Mouse (Mus musculus) gastrocnemius, postnatal 14 days (tissue): Measurements from ENCODE around the gene Klhl10. TPM values are rescaled to one million over a fixed set of nuclear protein-coding genes. Genes with fewer than 3 reads are reported as not detected.

Experiments
- DNase-seq: peaks from one replicate; pipeline ENCODE4 v3.0.0; 2021; ENCODE audit warnings: mixed read lengths
- intact Hi-C: fragments of 180-260 bp; cut with DNase I; formaldehyde crosslinking; loops from one replicate; pipeline ENCODE4 v1.15.1; 2025; ENCODE audit warnings: low total_unique reads
- microRNA-seq, 2 experiments: library from miRNA; unstranded; fragments of <30 nt; microRNA quantifications; one replicate each; pipeline ENCODE4 v1.2.0; 2021
- total RNA-seq, 2 experiments: library from RNA; stranded (reverse); gene quantifications; 2 replicates each; pipeline ENCODE4 v1.2.3; 2021

The Klhl10 gene
- total RNA-seq, 2 experiments from 2014 or later = 0.33 to 0.43 TPM

DNA sequence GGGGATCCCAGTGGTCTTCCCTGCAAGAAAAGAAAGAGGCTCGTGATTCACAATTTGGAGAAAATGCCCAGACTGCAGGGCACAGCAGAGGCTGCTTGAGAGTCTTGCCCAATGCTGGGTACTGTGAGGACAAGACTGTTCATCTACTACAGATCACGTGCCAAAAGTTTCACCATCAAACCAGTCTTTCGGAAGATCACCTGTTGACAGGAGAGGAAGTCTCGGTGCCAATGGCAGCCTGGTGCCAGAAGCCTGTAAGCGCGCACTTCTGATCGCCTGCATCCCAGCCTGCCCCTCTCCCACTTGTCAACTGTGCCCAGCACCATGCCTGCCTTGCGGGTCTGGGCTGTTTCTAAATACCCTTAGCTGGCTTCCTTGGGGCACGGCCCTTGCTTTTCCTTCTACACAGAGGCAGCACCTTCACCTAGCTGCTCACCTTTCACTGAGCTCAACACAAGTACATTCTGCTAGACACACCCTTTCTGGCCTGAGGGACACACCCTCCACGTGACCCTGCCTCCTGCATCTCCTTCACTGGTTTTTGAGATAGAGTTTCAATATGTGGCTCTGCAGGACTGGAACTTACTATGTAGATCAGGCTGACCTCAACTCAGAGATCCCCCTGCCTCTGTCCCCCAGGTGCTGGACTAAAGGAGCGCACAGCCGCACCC lies 63.4 kb downstream of the Klhl10 start:
- DNase-seq = no peak
- intact Hi-C loops = no loop called here

DNA sequence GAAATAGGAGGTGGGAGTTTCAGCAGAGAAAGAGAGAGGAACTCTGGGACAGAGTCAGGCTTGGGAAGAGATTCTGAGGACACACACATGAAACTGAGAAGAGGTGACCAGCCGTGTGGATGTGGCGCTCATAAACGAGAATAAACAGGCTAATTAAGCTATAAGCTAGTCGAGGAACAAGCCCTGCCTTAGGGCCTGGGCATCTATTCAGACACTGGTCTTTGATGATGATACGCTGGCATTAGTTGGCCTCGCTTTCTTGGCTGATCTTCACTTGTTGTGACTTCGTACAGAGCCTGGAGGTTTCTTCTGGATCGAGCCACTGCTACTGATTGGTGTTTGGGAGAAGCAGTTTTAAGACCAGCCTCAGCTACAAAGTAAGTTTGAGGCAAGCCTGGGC lies 64.3 kb downstream of the Klhl10 start:
- DNase-seq = no peak
- intact Hi-C loops = no loop called here

Small RNA genes within 50 kb of the gene (microRNA-seq; reads per million reads assigned to microRNA genes)
- 0 reads per million in 2 experiments for gene Gm27374
- 0 reads per million in 2 experiments for gene Mir7116

Other genes with a start within 250 kb of the Klhl10 start
- gene Krt9, start 248.7 kb upstream of the Klhl10 start, total RNA-seq = not detected
- not detected for gene Krt14, start 234.4 kb upstream of the Klhl10 start, total RNA-seq
- not detected for gene Krt16, start 193.0 kb upstream of the Klhl10 start, total RNA-seq
- not detected for gene Krt17, start 180.9 kb upstream of the Klhl10 start, total RNA-seq
- not detected for gene Krt42, start 172.0 kb upstream of the Klhl10 start, total RNA-seq
- 100 to 1,000 TPM; 781 to 791 TPM for gene Eif1, start 122.0 kb upstream of the Klhl10 start, total RNA-seq
- not detected for gene Gast, start 107.5 kb upstream of the Klhl10 start, total RNA-seq
- under 1 TPM; 0.66 to 0.82 TPM for gene Hap1, start 85.8 kb upstream of the Klhl10 start, total RNA-seq
- 10 to 100 TPM; 88.5 to 89.4 TPM for gene Jup, start 44.2 kb upstream of the Klhl10 start, total RNA-seq
- gene P3h4, start 27.1 kb upstream of the Klhl10 start, total RNA-seq = 10 to 100 TPM; 10.9 to 12.0 TPM
- 10 to 100 TPM; 26.1 to 31.3 TPM for gene Fkbp10, start 26.2 kb upstream of the Klhl10 start, total RNA-seq
- 10 to 100 TPM; 13.2 to 13.3 TPM for gene Nt5c3b, start 109 bp upstream of the Klhl10 start, total RNA-seq
- 1 to 10 TPM; 6.5 to 6.9 TPM for gene Klhl11, start 30.8 kb downstream of the Klhl10 start, total RNA-seq
- 10 to 100 TPM; 16.4 to 19.9 TPM for gene Acly, start 86.1 kb downstream of the Klhl10 start, total RNA-seq
- under 1 TPM; 0.14 to 0.16 TPM for gene Ttc25, start 103.7 kb downstream of the Klhl10 start, total RNA-seq
- gene Cnp, start 133.0 kb downstream of the Klhl10 start, total RNA-seq = 10 to 100 TPM; 10.7 to 32.2 TPM
- gene Nkiras2, start 177.3 kb downstream of the Klhl10 start, total RNA-seq = 10 to 100 TPM; 21.2 to 23.4 TPM
- gene Dnajc7, start 178.3 kb downstream of the Klhl10 start, total RNA-seq = 100 to 1,000 TPM; 143 to 179 TPM